Mouse (Mus musculus) mature B cell (primary cell): ENCODE data around the gene Rab3il1.

Experiments used
- in situ Hi-C: fragments of 300-500 bp; cut with MboI; formaldehyde crosslinking; loops from 2 replicates; pipeline ENCODE4 v1.14.3; 2019

Rab3il1 gene

GRCm38 (mm10) chr19:10038910-10039309 lies 37.4 kb downstream of the Rab3il1 start:
- in situ Hi-C loops: no loop called here

GRCm38 (mm10) chr19:10039615-10040014 lies 38.1 kb downstream of the Rab3il1 start:
- in situ Hi-C loops: no loop called here

- in situ Hi-C loops: no loop called here
Observed at GRCm38 (mm10) chr19:10040866-10041387, 39.5 kb downstream of the Rab3il1 start.

GRCm38 (mm10) chr19:10041388-10042148 lies 40.1 kb downstream of the Rab3il1 start, which contains the start of gene Fads3:
Fads3 (plus strand) TSS chr19:10041569.
- in situ Hi-C loops: no loop called here

GRCm38 (mm10) chr19:10042232-10042631 lies 40.8 kb downstream of the Rab3il1 start:
- in situ Hi-C loops: no loop called here

GRCm38 (mm10) chr19:10042816-10043215 lies 41.3 kb downstream of the Rab3il1 start:
- in situ Hi-C loops: no loop called here

GRCm38 (mm10) chr19:10043643-10044042 lies 42.2 kb downstream of the Rab3il1 start:
- in situ Hi-C loops: no loop called here

- in situ Hi-C loops: no loop called here
Observed at GRCm38 (mm10) chr19:10045707-10046106, 44.2 kb downstream of the Rab3il1 start.

GRCm38 (mm10) chr19:10046346-10046745 lies 44.9 kb downstream of the Rab3il1 start:
- in situ Hi-C loops: no loop called here

GRCm38 (mm10) chr19:10046983-10047382 lies 45.5 kb downstream of the Rab3il1 start:
- in situ Hi-C loops: no loop called here

- in situ Hi-C loops: no loop called here
Observed at GRCm38 (mm10) chr19:10049533-10049932, 48.1 kb downstream of the Rab3il1 start.

GRCm38 (mm10) chr19:10050438-10050837 lies 49.0 kb downstream of the Rab3il1 start:
- in situ Hi-C loops: no loop called here

- in situ Hi-C loops: no loop called here
Observed at GRCm38 (mm10) chr19:10052698-10053097, 51.2 kb downstream of the Rab3il1 start.

- in situ Hi-C loops: no loop called here
Observed at GRCm38 (mm10) chr19:10053692-10054260, 52.3 kb downstream of the Rab3il1 start.

GRCm38 (mm10) chr19:10054361-10055075 lies 53.0 kb downstream of the Rab3il1 start:
- in situ Hi-C loops: no loop called here

- in situ Hi-C loops: no loop called here
Observed at GRCm38 (mm10) chr19:10055261-10055660, 53.8 kb downstream of the Rab3il1 start.

- in situ Hi-C loops: no loop called here
Observed at GRCm38 (mm10) chr19:10055783-10056660, 54.6 kb downstream of the Rab3il1 start.

GRCm38 (mm10) chr19:10056686-10057085 lies 55.2 kb downstream of the Rab3il1 start:
- in situ Hi-C loops: no loop called here

GRCm38 (mm10) chr19:10057486-10058351 lies 56.2 kb downstream of the Rab3il1 start:
- in situ Hi-C loops: no loop called here

GRCm38 (mm10) chr19:10058352-10058825 lies 56.9 kb downstream of the Rab3il1 start:
- in situ Hi-C loops: no loop called here
